Mouse (Mus musculus): ENCODE results near the gene Gba2.

Gene Gba2

GRCm38 (mm10) chr4:43581381-43581780 lies 2.7 kb upstream of the Gba2 start:
- DNase-seq (ENCODE audit: low read depth): no peak

- DNase-seq (ENCODE audit: low read depth): no peak
Observed at GRCm38 (mm10) chr4:43580721-43581120, 2.0 kb upstream of the Gba2 start.

- no peak for DNase-seq (ENCODE audit: low read depth)
Observed at GRCm38 (mm10) chr4:43579731-43580130, 1.1 kb upstream of the Gba2 start.

GRCm38 (mm10) chr4:43579256-43579655 lies 583 bp upstream of the Gba2 start:
- DNase-seq (ENCODE audit: low read depth): no peak

- DNase-seq (ENCODE audit: low read depth): no peak
Observed at GRCm38 (mm10) chr4:43577237-43577881, 1.3 kb downstream of the Gba2 start.

- DNase-seq (ENCODE audit: low read depth): no peak
Observed at GRCm38 (mm10) chr4:43575356-43575755, 3.3 kb downstream of the Gba2 start.

- no peak for DNase-seq (ENCODE audit: low read depth)
Observed at GRCm38 (mm10) chr4:43573561-43573960, 5.1 kb downstream of the Gba2 start.

- DNase-seq (ENCODE audit: low read depth): no peak
Observed at GRCm38 (mm10) chr4:43571395-43572045, 7.2 kb downstream of the Gba2 start.

- DNase-seq (ENCODE audit: low read depth): no peak
Observed at GRCm38 (mm10) chr4:43567140-43567539, 11.5 kb downstream of the Gba2 start.

- no peak for DNase-seq (ENCODE audit: low read depth)
Observed at GRCm38 (mm10) chr4:43564231-43564630, 14.4 kb downstream of the Gba2 start.

GRCm38 (mm10) chr4:43563601-43563875 lies 15.1 kb downstream of the Gba2 start:
- no peak for DNase-seq (ENCODE audit: low read depth)

- DNase-seq (ENCODE audit: low read depth): peak; percentile 59
Observed at GRCm38 (mm10) chr4:43562769-43563600, 15.7 kb downstream of the Gba2 start.

GRCm38 (mm10) chr4:43561997-43562768 lies 16.5 kb downstream of the Gba2 start, which contains the start of the genes Creb3 and Tln1:
Gene Creb3 (plus strand): TSS chr4:43562332.
Gene Tln1 (minus strand): TSS chr4:43562691.
- peak; percentile 94 for DNase-seq (ENCODE audit: low read depth)

- DNase-seq (ENCODE audit: low read depth): peak; percentile 23
Observed at GRCm38 (mm10) chr4:43561436-43561996, 17.2 kb downstream of the Gba2 start.

- DNase-seq (ENCODE audit: low read depth): peak; percentile 41
Observed at GRCm38 (mm10) chr4:43560976-43561375, 17.7 kb downstream of the Gba2 start.

- no peak for DNase-seq (ENCODE audit: low read depth)
Observed at GRCm38 (mm10) chr4:43560243-43560611, 18.4 kb downstream of the Gba2 start.

- DNase-seq (ENCODE audit: low read depth): peak; percentile 22
Observed at GRCm38 (mm10) chr4:43559519-43560242, 19.0 kb downstream of the Gba2 start.

GRCm38 (mm10) chr4:43558631-43559356 lies 19.9 kb downstream of the Gba2 start:
- DNase-seq (ENCODE audit: low read depth): peak; percentile 70

GRCm38 (mm10) chr4:43558028-43558630 lies 20.5 kb downstream of the Gba2 start:
- DNase-seq (ENCODE audit: low read depth): no peak

GRCm38 (mm10) chr4:43555926-43556325 lies 22.7 kb downstream of the Gba2 start:
- no peak for DNase-seq (ENCODE audit: low read depth)
